Mouse (Mus musculus) hindbrain, embryonic 11.5 days (tissue): ENCODE results near the gene Sun2. TPM values are rescaled to one million over a fixed set of nuclear protein-coding genes. Genes with fewer than 3 reads are reported as not detected.

Source experiments
- ATAC-seq: fragments of 200-750 bp; cut with Nextera tagmentation; 2 replicates; pipeline ENCODE4 v1.8.0; 2017; ENCODE audit warnings: mild to moderate bottlenecking, moderate TSS enrichment, moderate library complexity; ENCODE audit not compliant: low FRiP score
- DNase-seq: peaks from one replicate; pipeline ENCODE4 v3.0.0-alpha.2; 2015; ENCODE audit warnings: low spot score
- H3K27ac ChIP-seq: fragments of 300-500 bp; sonication (generic); 2 replicates; pipeline ENCODE4 v1.5.1; 2014; ENCODE audit warnings: mild to moderate bottlenecking, low read depth, low read length
- H3K27me3 ChIP-seq: fragments of 300-500 bp; sonication (generic); 2 replicates; pipeline ENCODE4 v1.6.1; 2014; ENCODE audit warnings: mild to moderate bottlenecking, low read length, moderate library complexity, mixed read lengths; ENCODE audit not compliant: control insufficient read depth, insufficient read depth
- H3K36me3 ChIP-seq: fragments of 300-500 bp; sonication (generic); 2 replicates; pipeline ENCODE4 v1.6.1; 2014; ENCODE audit warnings: mild to moderate bottlenecking, low read length, moderate library complexity, mixed read lengths; ENCODE audit not compliant: control insufficient read depth, insufficient read depth
- H3K4me1 ChIP-seq: fragments of 300-500 bp; sonication (generic); replicated peaks from 2 replicates; pipeline ENCODE4 v1.6.1; 2014; ENCODE audit warnings: low read length, mixed read lengths; ENCODE audit not compliant: control insufficient read depth, insufficient read depth
- H3K4me2 ChIP-seq: fragments of 300-500 bp; sonication (generic); replicated peaks from 2 replicates; pipeline ENCODE4 v1.6.1; 2014; ENCODE audit warnings: mild to moderate bottlenecking, low read depth, low read length
- H3K4me3 ChIP-seq: fragments of 300-500 bp; sonication (generic); 2 replicates; pipeline ENCODE4 v1.5.1; 2014; ENCODE audit warnings: low read depth, low read length
- H3K9ac ChIP-seq: fragments of 300-500 bp; sonication (generic); 2 replicates; pipeline ENCODE4 v1.6.1; 2014; ENCODE audit warnings: low read depth, low read length
- H3K9me3 ChIP-seq: fragments of 300-500 bp; sonication (generic); 2 replicates; pipeline ENCODE4 v1.6.1; 2016; ENCODE audit warnings: low read length; ENCODE audit not compliant: control insufficient read depth
- WGBS: fragments of 180-500 bp; shearing (Covaris S2); extraction: QIAGEN DNeasy Blood & Tissue Kit; methylation state at CpG from one replicate; pipeline ENCODE4 v1.1.7; 2014; 5-methylcytosine and 5-hydroxymethylcytosine counted together
- polyA plus RNA-seq: library from polyadenylated mRNA; unstranded; fragments of >200 nt; fragmentation: Nextera tagmentation; extraction: Ambion mirVana; gene quantifications from 2 replicates; pipeline ENCODE4 v1.2.1, GENCODE M21; 2014

Gene Sun2
- 4.3 and 9.5 TPM in 2 replicates for polyA plus RNA-seq

GRCm38 (mm10) chr15:79741921-79742705, at the start of gene Sun2:
Gene Sun2, minus strand, starts transcription at chr15:79742536.
- Histone ChIP-seq H3K4me1 (no peaks in the 10 kb centered on the region), H3K27ac (peak within 1 kb of the TSS; percentile 56; the same call in 1 of the 2 replicates), H3K36me3 (no peaks in the 10 kb centered on the region), H3K4me3 (peak within 1 kb of the TSS; percentile 100), H3K27me3 (no peaks in the 10 kb centered on the region), H3K4me2 (peak within 1 kb of the TSS; percentile 75), H3K9me3 (no peaks in the 10 kb centered on the region), H3K9ac (peak within 1 kb of the TSS; percentile 90)
- DNase-seq: peak; percentile 89
- ATAC-seq: peak; percentile 91
- WGBS: under 1% methylated on average over 61 of the region's 93 CpGs

GRCm38 (mm10) chr15:79791502-79791901, 49.2 kb upstream of the Sun2 start:
- ATAC-seq: no peak
- H3K4me2 ChIP-seq: no peak overlapping the region
- H3K27me3 ChIP-seq: peaks cover 2% of the 10 kb centered on the region; the same call in 1 of the 2 replicates
- no peak overlapping the region for H3K27ac ChIP-seq
- no peak overlapping the region for H3K9ac ChIP-seq
- peaks cover 6% of the 10 kb centered on the region for H3K4me1 ChIP-seq
- peak; percentile 77 for DNase-seq
- no peaks in the 10 kb centered on the region for H3K9me3 ChIP-seq
- 3% methylated on average over 11 of the region's 12 CpGs for WGBS
- no peak overlapping the region for H3K4me3 ChIP-seq
- H3K36me3 ChIP-seq: no peaks in the 10 kb centered on the region

- Histone ChIP-seq H3K4me2 (no peak overlapping the region), H3K4me3 (no peak overlapping the region), H3K9me3 (no peaks in the 10 kb centered on the region), H3K27me3 (peaks cover 2% of the 10 kb centered on the region; the same call in 1 of the 2 replicates), H3K27ac (no peak overlapping the region), H3K9ac (no peak overlapping the region), H3K4me1 (peaks cover 6% of the 10 kb centered on the region), H3K36me3 (no peaks in the 10 kb centered on the region)
- no peak for DNase-seq
- no peak for ATAC-seq
- 86% methylated on average over 6 of the region's 6 CpGs for WGBS
Measured at GRCm38 (mm10) chr15:79790905-79791304, 48.6 kb upstream of the Sun2 start.

GRCm38 (mm10) chr15:79790111-79790510, 47.8 kb upstream of the Sun2 start:
- Histone ChIP-seq H3K27me3 (peaks cover 2% of the 10 kb centered on the region; the same call in 1 of the 2 replicates), H3K36me3 (no peaks in the 10 kb centered on the region), H3K4me3 (no peak overlapping the region), H3K9me3 (no peaks in the 10 kb centered on the region), H3K9ac (no peak overlapping the region), H3K4me1 (peaks cover 6% of the 10 kb centered on the region), H3K4me2 (no peak overlapping the region), H3K27ac (no peak overlapping the region)
- DNase-seq (no peak), ATAC-seq (no peak)
- WGBS: 54% methylated on average over 8 of the region's 8 CpGs

GRCm38 (mm10) chr15:79787815-79788214, 45.5 kb upstream of the Sun2 start:
- no peak overlapping the region; the same call in 1 of the 2 replicates for H3K9ac ChIP-seq
- H3K27ac ChIP-seq: peak overlapping the region; percentile 39
- no peaks in the 10 kb centered on the region for H3K36me3 ChIP-seq
- DNase-seq (no peak), ATAC-seq (no peak)
- no peaks in the 10 kb centered on the region for H3K27me3 ChIP-seq
- no peak overlapping the region for H3K4me3 ChIP-seq
- no peaks in the 10 kb centered on the region for H3K9me3 ChIP-seq
- H3K4me1 ChIP-seq: peaks cover 6% of the 10 kb centered on the region
- 44% methylated on average over 8 of the region's 8 CpGs for WGBS
- H3K4me2 ChIP-seq: no peak overlapping the region

- no peak for DNase-seq
- no peak overlapping the region for H3K27ac ChIP-seq
- ATAC-seq: no peak
- no peaks in the 10 kb centered on the region for H3K27me3 ChIP-seq
- H3K4me1 ChIP-seq: peaks cover 2% of the 10 kb centered on the region; the same call in 1 of the 2 replicates
- H3K9ac ChIP-seq: no peak overlapping the region
- H3K4me2 ChIP-seq: no peak overlapping the region
- WGBS: 55% methylated on average over 1 of the region's 1 CpGs
- no peaks in the 10 kb centered on the region for H3K36me3 ChIP-seq
- no peak overlapping the region for H3K4me3 ChIP-seq
- no peaks in the 10 kb centered on the region for H3K9me3 ChIP-seq
Measured at GRCm38 (mm10) chr15:79785056-79785455, 42.7 kb upstream of the Sun2 start.

GRCm38 (mm10) chr15:79777749-79778148, 35.4 kb upstream of the Sun2 start, which contains the start of gene Dnal4:
Gene Dnal4, minus strand, starts transcription at chr15:79777849.
- ATAC-seq: no peak
- H3K9ac ChIP-seq: no peak within 1 kb of the TSS
- H3K27ac ChIP-seq: no peak within 1 kb of the TSS
- H3K9me3 ChIP-seq: no peaks in the 10 kb centered on the region
- no peaks in the 10 kb centered on the region for H3K27me3 ChIP-seq
- H3K4me2 ChIP-seq: no peak within 1 kb of the TSS
- no peaks in the 10 kb centered on the region for H3K36me3 ChIP-seq
- no peak within 1 kb of the TSS for H3K4me3 ChIP-seq
- H3K4me1 ChIP-seq: peaks cover 4% of the 10 kb centered on the region; the same call in 1 of the 2 replicates
- DNase-seq: no peak

GRCm38 (mm10) chr15:79775662-79776061, 33.3 kb upstream of the Sun2 start:
- no peak overlapping the region for H3K4me2 ChIP-seq
- DNase-seq (no peak), ATAC-seq (no peak)
- no peak overlapping the region for H3K9ac ChIP-seq
- H3K4me3 ChIP-seq: no peak overlapping the region
- no peaks in the 10 kb centered on the region for H3K27me3 ChIP-seq
- no peak overlapping the region for H3K27ac ChIP-seq
- no peaks in the 10 kb centered on the region for H3K9me3 ChIP-seq
- 72% methylated on average over 7 of the region's 7 CpGs for WGBS
- no peaks in the 10 kb centered on the region for H3K36me3 ChIP-seq
- peaks cover 4% of the 10 kb centered on the region; the same call in 1 of the 2 replicates for H3K4me1 ChIP-seq
